Mouse (Mus musculus): Measurements from ENCODE around the gene Syp. TPM values are rescaled to one million over a fixed set of nuclear protein-coding genes. Genes with fewer than 3 reads are reported as not detected.
A peak's percentile ranks its signal among the peaks of the same experiment; 100 is the strongest.

Syp gene
- polyA plus RNA-seq, 1 experiment from 2014 or later = 5.4 TPM

GRCm38 (mm10) chrX:7670921-7671623 lies 32.8 kb downstream of the Syp start, which contains the start of gene Plp2:
Gene Plp2 (minus strand): TSS chrX:7671390.
- H3K4me2 ChIP-seq (replicated peaks; ENCODE audit: low read depth) = peak within 1 kb of the TSS; percentile 67
- peak; percentile 52 for ATAC-seq
- no peaks in the 10 kb centered on the region for H3K4me1 ChIP-seq (replicated peaks; ENCODE audit: control insufficient read depth, insufficient read depth, low read length)
- no peaks in the 10 kb centered on the region for H3K27me3 ChIP-seq (replicated peaks; ENCODE audit: control insufficient read depth, insufficient read depth, low read length)
- H3K9ac ChIP-seq (ENCODE audit: low read depth, low read length) = peak within 1 kb of the TSS; percentile 60
- H3K4me3 ChIP-seq (ENCODE audit: low read depth, low read length) = peak within 1 kb of the TSS; percentile 51
- H3K9me3 ChIP-seq (ENCODE audit: control insufficient read depth) = no peaks in the 10 kb centered on the region
- 28% methylated on average over 35 of the region's 36 CpGs for WGBS
- H3K36me3 ChIP-seq (ENCODE audit: control insufficient read depth, insufficient read depth) = peaks cover 10% of the 10 kb centered on the region; the same call in 1 of the 2 replicates
- no peak for TF ChIP-seq CTCF (IDR thresholded peaks at IDR 0.05; ENCODE audit: low read depth)
- peak within 1 kb of the TSS; percentile 60 for H3K27ac ChIP-seq (ENCODE audit: low read depth, low read length)

GRCm38 (mm10) chrX:7672739-7673138 lies 34.5 kb downstream of the Syp start:
- Histone ChIP-seq H3K36me3 (ENCODE audit: control insufficient read depth, insufficient read depth) (no peaks in the 10 kb centered on the region), H3K9me3 (ENCODE audit: control insufficient read depth) (no peaks in the 10 kb centered on the region), H3K27me3 (replicated peaks; ENCODE audit: control insufficient read depth, insufficient read depth, low read length) (no peaks in the 10 kb centered on the region), H3K4me2 (replicated peaks; ENCODE audit: low read depth) (no peak overlapping the region), H3K4me1 (replicated peaks; ENCODE audit: control insufficient read depth, insufficient read depth, low read length) (no peaks in the 10 kb centered on the region), H3K4me3 (ENCODE audit: low read depth, low read length) (no peak overlapping the region), H3K27ac (ENCODE audit: low read depth, low read length) (no peak overlapping the region), H3K9ac (ENCODE audit: low read depth, low read length) (no peak overlapping the region)
- WGBS = 44% methylated on average over 6 of the region's 6 CpGs
- no peak for TF ChIP-seq CTCF (IDR thresholded peaks at IDR 0.05; ENCODE audit: low read depth)
- no peak for ATAC-seq

GRCm38 (mm10) chrX:7673578-7674281 lies 35.5 kb downstream of the Syp start:
- Histone ChIP-seq H3K9ac (ENCODE audit: low read depth, low read length) (no peak overlapping the region), H3K27ac (ENCODE audit: low read depth, low read length) (0 out of 2 replicates have a peak overlapping the region, but pooled peaks have one; percentile 21), H3K4me1 (replicated peaks; ENCODE audit: control insufficient read depth, insufficient read depth, low read length) (no peaks in the 10 kb centered on the region), H3K27me3 (replicated peaks; ENCODE audit: control insufficient read depth, insufficient read depth, low read length) (no peaks in the 10 kb centered on the region), H3K9me3 (ENCODE audit: control insufficient read depth) (no peaks in the 10 kb centered on the region), H3K4me3 (ENCODE audit: low read depth, low read length) (peak overlapping the region; percentile 25), H3K4me2 (replicated peaks; ENCODE audit: low read depth) (peak overlapping the region; percentile 62), H3K36me3 (ENCODE audit: control insufficient read depth, insufficient read depth) (no peaks in the 10 kb centered on the region)
- 23% methylated on average over 11 of the region's 12 CpGs for WGBS
- ATAC-seq = peak; percentile 39; the same call in 1 of the 2 replicates
- peak; percentile 24 for TF ChIP-seq CTCF (IDR thresholded peaks at IDR 0.05; ENCODE audit: low read depth)

GRCm38 (mm10) chrX:7674284-7675000 lies 36.2 kb downstream of the Syp start:
- 28% methylated on average over 28 of the region's 28 CpGs for WGBS
- peak overlapping the region; percentile 25 for H3K4me3 ChIP-seq (ENCODE audit: low read depth, low read length)

GRCm38 (mm10) chrX:7675001-7675380 lies 36.7 kb downstream of the Syp start:
- Histone ChIP-seq H3K36me3 (ENCODE audit: control insufficient read depth, insufficient read depth) (no peaks in the 10 kb centered on the region), H3K27ac (ENCODE audit: low read depth, low read length) (no peak overlapping the region), H3K4me1 (replicated peaks; ENCODE audit: control insufficient read depth, insufficient read depth, low read length) (no peaks in the 10 kb centered on the region), H3K4me3 (ENCODE audit: low read depth, low read length) (peak overlapping the region; percentile 25), H3K9me3 (ENCODE audit: control insufficient read depth) (no peaks in the 10 kb centered on the region), H3K4me2 (replicated peaks; ENCODE audit: low read depth) (peak overlapping the region; percentile 62), H3K9ac (ENCODE audit: low read depth, low read length) (0 out of 2 replicates have a peak overlapping the region, but pooled peaks have one; percentile 17), H3K27me3 (replicated peaks; ENCODE audit: control insufficient read depth, insufficient read depth, low read length) (no peaks in the 10 kb centered on the region)
- 0 out of 2 replicates have a peak, but pooled peaks have one; percentile 3 for TF ChIP-seq CTCF (IDR thresholded peaks at IDR 0.05; ENCODE audit: low read depth)
- 32% methylated on average over 10 of the region's 10 CpGs for WGBS
- ATAC-seq = no peak

More at GRCm38 (mm10) chrX:7674284-7675000, 36.2 kb downstream of the Syp start:
- peak; percentile 50 for ATAC-seq
- H3K36me3 ChIP-seq (ENCODE audit: control insufficient read depth, insufficient read depth) = no peaks in the 10 kb centered on the region
- H3K9ac ChIP-seq (ENCODE audit: low read depth, low read length) = 0 out of 2 replicates have a peak overlapping the region, but pooled peaks have one; percentile 17
- H3K9me3 ChIP-seq (ENCODE audit: control insufficient read depth) = no peaks in the 10 kb centered on the region
- no peaks in the 10 kb centered on the region for H3K27me3 ChIP-seq (replicated peaks; ENCODE audit: control insufficient read depth, insufficient read depth, low read length)
- no peaks in the 10 kb centered on the region for H3K4me1 ChIP-seq (replicated peaks; ENCODE audit: control insufficient read depth, insufficient read depth, low read length)
- 0 out of 2 replicates have a peak overlapping the region, but pooled peaks have one; percentile 21 for H3K27ac ChIP-seq (ENCODE audit: low read depth, low read length)
- peak; percentile 13; the same call in 1 of the 2 replicates for TF ChIP-seq CTCF (IDR thresholded peaks at IDR 0.05; ENCODE audit: low read depth)
- H3K4me2 ChIP-seq (replicated peaks; ENCODE audit: low read depth) = peak overlapping the region; percentile 62

GRCm38 (mm10) chrX:7678986-7679385 lies 40.7 kb downstream of the Syp start:
- Histone ChIP-seq H3K9ac (ENCODE audit: low read depth, low read length) (no peak overlapping the region), H3K27ac (ENCODE audit: low read depth, low read length) (no peak overlapping the region), H3K4me1 (replicated peaks; ENCODE audit: control insufficient read depth, insufficient read depth, low read length) (no peaks in the 10 kb centered on the region), H3K4me2 (replicated peaks; ENCODE audit: low read depth) (no peak overlapping the region), H3K9me3 (ENCODE audit: control insufficient read depth) (no peaks in the 10 kb centered on the region), H3K4me3 (ENCODE audit: low read depth, low read length) (no peak overlapping the region), H3K27me3 (replicated peaks; ENCODE audit: control insufficient read depth, insufficient read depth, low read length) (no peaks in the 10 kb centered on the region), H3K36me3 (ENCODE audit: control insufficient read depth, insufficient read depth) (no peaks in the 10 kb centered on the region)
- ATAC-seq = no peak
- peak; percentile 16; the same call in 1 of the 2 replicates for TF ChIP-seq CTCF (IDR thresholded peaks at IDR 0.05; ENCODE audit: low read depth)
- WGBS = 39% methylated on average over 3 of the region's 3 CpGs

Measured in intestine, postnatal 0 days (tissue).